Mouse (Mus musculus) retina, adult 2 months (tissue): ENCODE measurements around the gene Pard3b.

Experiments
- DNase-seq: peaks from one replicate; pipeline ENCODE4 v3.0.0-alpha.2; 2012; ENCODE audit warnings: low read depth, low spot score

The Pard3b gene

GRCm38 (mm10) chr1:61747481-61747880 is 108.9 kb downstream of the Pard3b start:
- no peak for DNase-seq

- DNase-seq, result no peak
These were observed 112.4 kb downstream of the Pard3b start for GRCm38 (mm10) chr1:61751008-61751407.

DNA sequence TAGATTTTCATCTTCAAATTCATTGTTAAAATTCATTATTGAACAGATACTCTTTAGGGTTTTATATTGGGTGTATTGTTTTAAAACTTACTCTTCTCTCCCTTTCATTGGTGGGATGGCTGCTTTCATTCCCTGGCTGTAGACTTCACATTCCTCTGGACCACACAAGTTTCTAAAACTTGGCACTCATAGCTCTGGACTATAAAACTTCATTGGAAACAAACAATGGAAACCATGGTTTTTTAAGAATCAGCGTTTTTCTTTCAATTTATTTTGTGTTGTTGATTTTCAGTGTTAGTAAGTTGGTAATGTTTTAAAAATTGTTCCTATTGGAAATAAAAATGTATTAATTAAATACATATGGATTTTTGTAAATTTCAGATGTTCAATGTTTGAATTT is 118.1 kb downstream of the Pard3b start:
- DNase-seq, result no peak

- peak; percentile 23 for DNase-seq
These were observed 132.6 kb downstream of the Pard3b start for GRCm38 (mm10) chr1:61771213-61771612.

- DNase-seq, result no peak
These were observed 140.1 kb downstream of the Pard3b start for GRCm38 (mm10) chr1:61778731-61779130.

DNA sequence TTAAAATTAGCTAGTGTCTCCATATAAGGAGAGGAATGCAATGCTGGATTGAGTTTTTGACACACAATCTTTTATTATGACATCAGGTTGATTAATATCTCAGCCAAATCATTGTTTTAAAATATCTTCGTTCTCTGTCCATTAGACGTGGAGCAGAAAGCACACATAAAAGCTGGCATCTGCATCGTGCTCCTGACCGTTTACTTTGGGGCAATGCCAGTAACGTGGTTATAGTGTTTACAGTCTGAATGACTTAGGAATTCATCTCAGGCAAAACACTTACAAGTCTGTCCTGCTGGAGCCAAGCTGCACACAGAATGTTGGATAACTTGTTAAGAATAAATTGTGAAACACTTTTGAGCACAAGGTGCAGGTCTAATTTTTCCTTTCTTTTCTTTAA is 141.3 kb downstream of the Pard3b start:
- no peak for DNase-seq

GRCm38 (mm10) chr1:61796296-61796695 is 157.7 kb downstream of the Pard3b start:
- DNase-seq, result no peak

DNA sequence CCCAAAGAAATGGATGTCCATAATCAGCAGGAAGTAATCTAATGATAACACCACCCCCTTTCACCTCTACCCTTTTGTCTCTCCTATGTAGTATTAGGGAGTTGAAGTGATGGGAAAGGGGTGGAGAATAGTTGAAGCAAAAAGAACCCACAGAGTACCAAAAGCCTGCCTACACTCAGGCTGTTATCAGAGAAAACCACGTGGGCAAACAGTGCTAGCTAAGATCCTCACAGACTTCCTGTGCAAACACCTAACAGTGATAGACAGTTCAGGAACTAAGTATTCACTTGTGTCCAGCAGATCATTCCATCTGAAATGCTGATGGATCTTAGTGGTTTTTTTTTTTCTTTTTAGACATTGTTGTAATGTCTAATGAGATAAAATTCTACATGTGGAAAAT is 181.6 kb downstream of the Pard3b start:
- DNase-seq, result no peak

DNA sequence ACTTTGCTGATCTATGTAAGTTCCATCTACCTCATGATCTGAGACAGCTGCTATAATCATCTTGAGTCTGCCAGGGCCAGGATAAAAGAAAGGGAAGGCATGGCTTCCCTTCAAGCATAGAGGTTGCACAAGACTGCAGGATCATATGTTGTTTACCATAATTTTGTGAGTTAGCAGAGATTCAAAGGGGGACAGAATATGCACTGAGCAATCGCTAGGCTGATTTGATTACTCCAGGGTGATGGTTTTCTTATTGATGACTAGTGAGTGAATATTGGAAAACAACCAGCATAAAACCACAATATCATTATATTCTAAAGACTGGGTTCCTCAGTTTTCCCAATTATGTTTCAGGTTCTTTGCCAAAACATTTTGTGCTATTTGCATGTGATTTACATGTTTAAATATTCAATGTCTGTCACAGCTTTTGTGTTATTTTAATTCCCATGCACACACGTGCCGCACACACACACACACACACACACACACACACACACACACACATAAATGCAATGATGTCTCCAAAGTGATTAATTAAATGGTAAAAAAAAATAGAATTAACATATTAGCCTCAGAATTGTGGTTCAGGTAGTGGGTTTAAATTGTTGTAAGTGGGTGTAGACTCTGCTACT is 187.1 kb downstream of the Pard3b start:
- DNase-seq, result no peak

DNA sequence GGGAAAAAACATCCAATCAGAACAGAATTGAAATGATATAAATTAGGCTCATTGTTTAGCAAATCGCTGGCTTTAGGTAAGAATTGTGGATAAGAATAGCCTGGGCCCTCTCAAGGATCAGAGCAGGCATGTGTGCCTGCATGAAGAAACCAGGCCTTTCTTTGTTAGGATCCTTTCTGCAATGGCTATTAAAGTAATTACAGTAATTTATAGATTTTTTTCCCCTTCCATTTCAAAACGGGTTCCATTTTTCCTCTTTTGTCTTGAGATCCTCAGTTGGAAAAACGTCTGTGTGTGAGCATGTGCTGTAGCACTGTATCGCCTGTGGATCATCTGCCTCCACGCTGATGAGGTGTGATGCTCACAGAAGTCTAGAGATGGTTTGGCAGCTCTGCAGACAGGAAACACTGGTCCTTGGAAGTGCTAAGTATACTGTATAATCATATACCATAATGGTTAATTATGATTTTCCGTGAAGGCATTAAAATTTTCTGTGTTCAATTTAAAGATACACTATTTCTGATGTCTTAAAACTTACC is 198.5 kb downstream of the Pard3b start:
- DNase-seq, result no peak

DNA sequence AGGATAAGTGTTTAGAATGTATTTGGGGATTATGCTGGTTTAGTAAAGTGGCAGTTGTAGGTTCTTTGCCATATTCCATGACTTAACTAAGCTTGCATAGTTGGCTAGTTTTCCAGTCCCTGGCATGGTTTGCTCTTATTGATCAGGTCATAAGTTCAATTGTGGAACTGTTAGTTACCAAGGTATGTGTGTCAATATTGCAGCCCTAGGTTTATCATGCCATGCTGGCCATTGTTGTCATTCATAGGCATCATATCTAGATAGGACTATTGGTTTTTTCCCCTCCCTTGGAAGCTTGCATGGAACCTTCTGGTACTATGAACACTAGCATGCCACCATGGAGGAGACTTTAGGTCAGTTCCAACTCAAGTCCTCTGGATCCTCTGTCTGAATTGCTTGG is 208.0 kb downstream of the Pard3b start:
- DNase-seq, result no peak

DNA sequence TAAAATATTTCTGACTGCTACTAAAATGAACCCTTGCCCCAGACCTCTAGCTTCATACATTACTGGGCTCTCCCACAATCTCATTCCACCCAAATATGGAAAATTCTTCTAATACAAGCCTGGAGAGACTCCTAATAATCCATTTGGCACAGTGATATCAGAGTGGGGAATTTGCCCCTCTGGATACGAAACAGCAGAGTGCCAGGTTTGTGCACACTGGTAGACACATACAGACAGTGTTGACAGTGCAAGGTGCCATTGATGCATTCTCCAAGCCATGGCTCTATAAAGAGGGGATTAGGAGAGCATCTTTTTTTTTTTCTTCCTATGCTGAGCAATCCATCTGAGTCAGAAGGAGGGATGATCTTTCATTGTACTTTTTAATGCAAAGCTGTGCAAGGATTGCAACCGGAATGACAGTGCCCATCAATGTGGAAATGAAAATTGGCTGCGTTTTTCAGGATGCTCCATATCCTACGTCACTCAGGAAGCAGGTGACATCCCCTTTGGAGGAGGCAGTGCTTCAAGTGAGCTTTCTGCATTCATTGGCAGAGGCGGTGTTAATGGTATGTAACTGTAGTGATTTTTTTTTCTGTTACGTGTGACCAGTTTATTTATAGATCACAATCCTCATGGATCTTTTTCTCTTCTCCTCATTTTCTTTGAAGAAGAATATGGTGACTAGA is 210.5 kb downstream of the Pard3b start:
- no peak for DNase-seq

DNA sequence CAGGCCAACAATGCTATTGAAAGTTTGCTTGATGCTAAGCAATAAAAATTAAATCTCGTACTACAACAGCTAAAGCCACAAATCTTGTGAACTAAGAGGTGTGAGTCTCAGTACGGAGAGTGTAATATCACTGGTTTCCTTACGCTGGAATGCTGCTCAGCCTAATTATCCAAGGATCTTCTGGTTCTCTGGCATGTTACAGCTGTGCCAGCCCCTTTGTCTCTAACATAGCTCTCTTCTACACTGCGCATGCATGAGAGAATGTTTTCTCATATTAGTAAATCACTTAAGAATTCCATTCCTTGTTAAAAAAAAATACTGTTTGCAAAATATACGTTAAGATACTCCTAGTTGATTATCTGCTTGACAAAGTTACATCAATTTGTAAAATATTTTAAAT is 211.8 kb downstream of the Pard3b start:
- DNase-seq, result no peak

DNA sequence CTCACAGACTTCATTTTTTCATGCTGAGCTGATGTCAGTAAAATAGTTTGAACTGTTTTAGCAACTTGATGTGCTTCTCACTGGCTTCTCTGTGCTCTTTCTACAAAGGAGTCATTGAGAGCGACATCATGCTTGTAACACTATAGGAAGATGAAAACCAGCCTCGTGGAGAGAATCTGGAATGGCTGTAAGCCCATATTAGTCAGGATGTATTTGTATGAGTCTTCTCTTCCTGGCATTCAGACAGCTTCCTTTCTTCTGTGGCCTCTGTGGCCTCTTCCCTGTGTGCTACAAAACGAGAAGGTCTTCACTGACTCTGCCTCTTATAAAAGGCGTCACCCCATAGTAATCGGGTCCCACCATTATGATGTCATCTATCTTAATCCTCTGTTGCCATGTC is 212.6 kb downstream of the Pard3b start:
- DNase-seq, result no peak

DNA sequence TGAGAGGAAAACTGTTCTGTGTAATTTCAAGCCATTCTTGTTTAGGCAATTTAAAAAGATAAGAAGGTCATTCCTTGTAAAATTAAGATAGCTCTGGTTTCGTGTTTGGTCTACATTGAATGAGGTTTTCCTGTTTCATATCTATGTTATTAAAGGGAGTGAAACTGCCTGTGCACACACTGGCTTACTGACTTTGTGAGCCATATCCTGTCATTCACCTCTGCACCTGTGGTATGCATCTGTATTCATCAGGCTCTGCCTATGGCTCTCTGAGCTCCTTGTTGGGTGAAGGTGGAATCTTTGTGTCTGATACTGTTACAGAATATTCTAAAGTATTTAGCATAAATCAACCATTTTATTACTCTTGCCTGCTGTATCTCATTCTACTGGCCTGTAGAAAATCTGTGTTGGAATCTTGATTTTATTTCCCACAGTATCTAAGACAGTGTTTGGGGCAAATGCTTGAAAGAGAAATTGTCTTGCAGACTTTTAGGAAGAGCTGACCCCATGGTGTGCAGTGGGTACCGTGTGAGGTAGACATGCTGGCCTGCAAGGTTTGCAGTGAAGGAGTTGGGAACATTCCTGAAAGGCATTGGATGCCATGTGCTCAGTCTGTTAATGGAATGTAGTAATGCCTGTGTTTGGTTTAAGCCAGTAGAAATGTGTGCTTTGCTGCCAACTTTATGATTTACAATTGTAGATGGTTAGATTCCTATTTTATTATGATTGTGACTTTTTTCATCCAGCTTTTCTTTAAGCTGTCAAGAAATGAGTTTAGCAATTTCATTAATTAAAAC is 228.9 kb downstream of the Pard3b start:
- DNase-seq, result no peak

DNA sequence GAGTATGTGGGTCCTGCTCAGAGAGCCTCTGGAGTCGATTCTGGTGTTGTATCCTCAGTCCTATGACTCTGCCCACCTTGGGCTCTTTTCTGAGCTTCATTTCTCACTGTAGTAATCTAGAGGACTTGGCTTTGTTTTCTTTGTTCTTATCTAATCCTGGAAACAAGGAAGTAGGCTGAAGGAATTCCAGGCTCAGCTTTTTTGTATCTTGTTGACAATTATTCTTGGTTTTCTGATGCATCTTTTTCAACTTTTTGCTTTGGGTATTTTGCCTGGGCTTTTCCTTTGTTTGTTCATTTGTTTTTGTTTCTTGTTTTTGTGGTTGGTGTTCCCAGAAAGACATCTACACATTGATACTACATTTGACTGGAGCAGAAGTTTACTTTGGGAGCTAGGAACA is 236.3 kb downstream of the Pard3b start:
- no peak for DNase-seq

DNA sequence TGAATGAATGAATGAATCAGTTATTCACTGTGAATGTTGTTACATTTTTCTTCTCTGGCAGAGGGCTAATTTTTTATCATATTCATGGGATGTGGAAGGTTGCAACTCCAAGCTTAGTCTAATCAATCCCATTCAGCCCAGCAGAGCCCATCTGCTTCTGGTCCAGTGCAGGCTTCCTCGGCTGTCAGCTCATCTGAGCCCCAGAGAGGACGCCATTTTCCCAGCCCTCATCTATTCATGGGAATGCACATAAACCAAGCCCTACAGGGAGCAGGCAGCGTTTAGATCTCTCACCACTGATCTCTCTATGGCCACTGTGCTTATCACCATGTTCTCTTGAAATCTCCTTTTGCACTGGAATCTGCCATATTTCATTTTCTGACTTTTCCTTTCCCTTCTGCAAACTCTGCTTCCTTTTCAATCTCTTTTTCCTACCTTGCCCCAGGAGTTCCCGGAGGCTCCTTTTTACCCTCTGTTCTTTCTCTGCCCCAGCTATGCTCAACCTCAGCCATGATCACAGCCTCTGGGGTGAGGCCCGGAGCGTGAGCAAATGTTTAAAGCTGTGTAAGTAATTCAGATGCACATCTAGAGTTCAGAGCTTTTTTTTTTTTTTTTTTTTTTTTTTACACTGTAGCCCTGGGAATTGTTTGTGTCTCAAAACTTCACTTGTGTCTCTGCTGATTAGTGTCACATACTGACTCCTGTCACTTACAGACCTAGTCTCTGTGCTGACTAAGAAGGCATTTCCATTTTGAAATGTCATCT is 241.3 kb downstream of the Pard3b start:
- DNase-seq, result no peak

GRCm38 (mm10) chr1:61896048-61896447 is 257.4 kb downstream of the Pard3b start:
- DNase-seq, result no peak

DNA sequence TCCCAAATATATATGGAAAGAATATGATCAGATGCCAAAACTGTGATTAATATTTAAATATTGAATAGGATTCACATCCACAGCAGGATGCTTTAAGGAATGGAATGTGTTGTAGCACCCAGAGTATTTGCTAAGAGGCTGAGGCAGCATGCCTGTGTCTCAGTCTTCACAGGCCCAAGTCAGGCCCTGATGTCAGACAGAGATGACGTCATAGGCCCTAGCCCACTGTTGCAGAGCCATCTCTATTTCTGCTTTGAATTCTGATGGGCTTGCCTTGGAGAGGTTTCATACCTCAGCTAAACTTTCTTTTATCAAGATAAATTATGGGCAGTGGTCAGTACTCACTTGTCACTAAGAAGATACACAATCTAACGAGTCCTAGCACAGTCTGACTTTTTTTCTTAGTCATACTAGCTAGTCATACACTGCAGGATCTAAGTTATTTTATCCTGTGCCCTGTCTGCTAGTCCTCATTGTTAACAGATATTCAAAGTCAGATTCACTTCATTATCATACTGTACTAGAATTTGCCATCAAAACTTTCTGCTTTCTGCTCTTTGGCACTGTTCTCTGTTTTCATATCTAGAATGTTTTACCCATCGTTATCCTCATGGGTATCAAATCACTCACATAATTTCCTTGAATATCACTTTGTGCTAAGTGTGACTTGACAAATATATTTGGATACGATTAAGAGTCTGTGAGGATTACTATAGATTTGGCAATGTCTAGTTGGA is 264.8 kb downstream of the Pard3b start:
- DNase-seq, result no peak

DNA sequence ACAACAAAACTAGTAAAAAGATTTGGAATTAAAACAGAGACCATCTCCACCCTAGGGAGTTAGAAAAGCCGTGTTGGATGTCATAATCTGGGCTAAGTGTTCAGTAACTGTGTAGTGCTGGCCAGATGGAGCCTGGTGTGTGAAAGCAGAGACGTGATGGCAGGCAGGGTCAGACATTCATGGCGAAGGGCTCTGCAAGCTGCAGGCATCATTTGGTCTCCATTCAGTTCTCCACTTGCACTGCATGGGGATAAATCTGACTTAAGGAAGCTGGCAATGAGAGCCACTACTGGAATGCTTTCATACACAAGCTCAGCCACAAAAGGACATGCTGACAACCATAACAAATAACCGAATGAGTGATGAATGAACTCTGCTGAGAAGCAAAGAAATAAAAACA is 265.4 kb downstream of the Pard3b start:
- DNase-seq, result no peak

DNA sequence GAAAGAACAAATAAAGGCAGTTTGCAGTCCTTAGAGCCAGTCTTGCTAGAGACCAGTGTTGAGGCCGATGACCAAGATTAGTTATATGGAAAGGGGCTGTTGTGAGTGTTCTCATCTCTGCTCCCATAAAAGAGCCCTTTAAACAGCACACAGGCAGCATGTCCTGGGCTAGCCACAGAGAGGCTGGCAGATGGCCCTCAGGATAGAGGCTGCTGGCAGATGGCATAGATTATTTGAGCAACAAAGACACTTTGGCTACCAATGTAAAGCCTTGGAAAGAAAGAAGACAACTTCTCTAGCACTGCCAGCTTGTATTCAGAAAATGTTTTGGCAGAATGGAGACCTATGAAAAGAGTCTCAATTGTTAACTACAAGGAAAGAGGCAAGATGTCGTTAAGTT is 274.3 kb downstream of the Pard3b start:
- DNase-seq, result no peak
